Mouse (Mus musculus): Measurements from ENCODE around the gene Ccdc22.

GRCm38 (mm10) chrX:7648671-7649304 lies 43.5 kb upstream of the Ccdc22 start:
- TF ChIP-seq ETS1 (conservative IDR thresholded peaks at IDR 0.05; ENCODE audit: low read depth, low read length) (no peak), UBTF (IDR thresholded peaks at IDR 0.05; ENCODE audit: low read depth, low read length) (peak; percentile 78; the same call in 1 of the 2 replicates), GABPA (IDR thresholded peaks at IDR 0.05; ENCODE audit: insufficient replicate concordance, low read depth, low read length) (no peak), CTCF (conservative IDR thresholded peaks at IDR 0.05 in 1 of 2, IDR thresholded peaks at IDR 0.05 in 1 of 2; ENCODE audit: low read depth in 2 of 2, low read length in 2 of 2) (peak in 1 of 2 experiments; percentile 63; a peak in 2 of 4 replicates), USF1 (IDR thresholded peaks at IDR 0.05; ENCODE audit: low read depth, low read length) (no peak), EP300 (IDR thresholded peaks at IDR 0.05; ENCODE audit: low read length) (no peak)
